Mouse (Mus musculus) midbrain, postnatal 0 days (tissue): Measurements from ENCODE around the gene Gm960. TPM values are rescaled to one million over a fixed set of nuclear protein-coding genes. Genes with fewer than 3 reads are reported as not detected.

Experiments
- ATAC-seq: fragments of 200-750 bp; cut with Nextera tagmentation; 2 replicates; pipeline ENCODE4 v1.8.0; 2017; ENCODE audit warnings: moderate number of reproducible peaks, mild to moderate bottlenecking, moderate TSS enrichment, moderate library complexity; ENCODE audit not compliant: low FRiP score
- DNase-seq: peaks from one replicate; pipeline ENCODE4 v3.0.0-alpha.2; 2015; ENCODE audit warnings: low spot score
- H3K27ac ChIP-seq: fragments of 300-500 bp; sonication (generic); 2 replicates; pipeline ENCODE4 v1.5.1; 2014; ENCODE audit warnings: low read depth, mild to moderate bottlenecking, low read length, mixed read lengths
- H3K27me3 ChIP-seq: fragments of 300-500 bp; sonication (generic); 2 replicates; pipeline ENCODE4 v1.6.1; 2014; ENCODE audit warnings: low read length, control low read depth, mixed read lengths; ENCODE audit not compliant: insufficient read depth
- H3K36me3 ChIP-seq: fragments of 300-500 bp; sonication (generic); 2 replicates; pipeline ENCODE4 v1.6.1; 2014; ENCODE audit warnings: low read length, control low read depth, mixed read lengths; ENCODE audit not compliant: insufficient read depth
- H3K4me1 ChIP-seq: fragments of 300-500 bp; sonication (generic); 2 replicates; pipeline ENCODE4 v1.6.1; 2014; ENCODE audit warnings: mild to moderate bottlenecking, control low read depth, antibody characterized with exemption, low read length, mixed read lengths; ENCODE audit not compliant: insufficient read depth
- H3K4me2 ChIP-seq: fragments of 300-500 bp; sonication (generic); 2 replicates; pipeline ENCODE4 v1.6.1; 2014; ENCODE audit warnings: low read depth, mild to moderate bottlenecking, low read length, mixed read lengths; ENCODE audit not compliant: poor library complexity, severe bottlenecking
- H3K4me3 ChIP-seq: fragments of 300-500 bp; sonication (generic); 2 replicates; pipeline ENCODE4 v1.5.1; 2014; ENCODE audit warnings: low read depth, mild to moderate bottlenecking, low read length, moderate library complexity
- H3K9ac ChIP-seq: fragments of 300-500 bp; sonication (generic); replicated peaks from 2 replicates; pipeline ENCODE4 v1.6.1; 2014; ENCODE audit warnings: mild to moderate bottlenecking, low read length, moderate library complexity, mixed read lengths; ENCODE audit not compliant: poor library complexity, severe bottlenecking
- H3K9me3 ChIP-seq: fragments of 300-500 bp; sonication (generic); 2 replicates; pipeline ENCODE4 v1.6.1; 2016; ENCODE audit warnings: low read length, control low read depth
- CTCF ChIP-seq: IDR thresholded peaks from 2 replicates; pipeline ENCODE4 v1.5.1; 2016; ENCODE audit warnings: antibody characterized with exemption, mild to moderate bottlenecking
- WGBS: fragments of 180-500 bp; shearing (Covaris S2); extraction: QIAGEN DNeasy Blood & Tissue Kit; methylation state at CpG from one replicate; pipeline ENCODE4 v1.1.7; 2014; 5-methylcytosine and 5-hydroxymethylcytosine counted together
- polyA plus RNA-seq: library from polyadenylated mRNA; unstranded; fragments of >200 nt; fragmentation: Nextera tagmentation; extraction: Ambion mirVana; gene quantifications from 2 replicates; pipeline ENCODE4 v1.2.1, GENCODE M21; 2015
- total RNA-seq: library from RNA; depleted of rRNA; stranded (reverse); fragments of >200 nt; gene quantifications from 2 replicates; pipeline ENCODE4 v1.2.3, GENCODE M21; 2014

The Gm960 gene
- total and polyA plus RNA-seq, 2 experiments from 2014 or later: 0.99 to 5.9 TPM

GRCm38 (mm10) chr19:4733052-4733451 is 34.6 kb upstream of the Gm960 start:
- Histone ChIP-seq H3K4me3 (no peak overlapping the region), H3K9me3 (no peaks in the 10 kb centered on the region), H3K4me2 (no peak overlapping the region), H3K27ac (no peak overlapping the region), H3K9ac (no peak overlapping the region), H3K27me3 (no peaks in the 10 kb centered on the region), H3K36me3 (peaks cover 70% of the 10 kb centered on the region), H3K4me1 (no peaks in the 10 kb centered on the region)
- ATAC-seq (no peak), DNase-seq (no peak)
- TF ChIP-seq CTCF: no peak
- whole genome bisulfite sequencing: 91% methylated on average over 3 of the region's 3 CpGs

- Histone ChIP-seq H3K9ac (no peak overlapping the region), H3K9me3 (no peaks in the 10 kb centered on the region), H3K4me3 (no peak overlapping the region), H3K27ac (no peak overlapping the region), H3K4me2 (no peak overlapping the region), H3K27me3 (no peaks in the 10 kb centered on the region), H3K4me1 (no peaks in the 10 kb centered on the region), H3K36me3 (peaks cover 70% of the 10 kb centered on the region)
- ATAC-seq (no peak), DNase-seq (no peak)
- WGBS: 89% methylated on average over 9 of the region's 9 CpGs
- TF ChIP-seq CTCF: no peak
Measured at GRCm38 (mm10) chr19:4729186-4729585, 30.7 kb upstream of the Gm960 start.

- 20% methylated on average over 10 of the region's 11 CpGs for WGBS
- H3K4me3 ChIP-seq: no peak overlapping the region
- peaks cover 27% of the 10 kb centered on the region for H3K36me3 ChIP-seq
- no peak for TF ChIP-seq CTCF
- H3K9me3 ChIP-seq: no peaks in the 10 kb centered on the region
- no peak overlapping the region for H3K27ac ChIP-seq
- no peak overlapping the region for H3K9ac ChIP-seq
- no peak for ATAC-seq
- no peaks in the 10 kb centered on the region for H3K27me3 ChIP-seq
- DNase-seq: no peak
- H3K4me1 ChIP-seq: no peaks in the 10 kb centered on the region
- H3K4me2 ChIP-seq: no peak overlapping the region
Measured at GRCm38 (mm10) chr19:4720671-4721244, 22.3 kb upstream of the Gm960 start.

GRCm38 (mm10) chr19:4720112-4720511 is 21.6 kb upstream of the Gm960 start:
- H3K27me3 ChIP-seq: no peaks in the 10 kb centered on the region
- ATAC-seq (no peak), DNase-seq (no peak)
- 84% methylated on average over 15 of the region's 15 CpGs for WGBS
- H3K27ac ChIP-seq: no peak overlapping the region
- no peaks in the 10 kb centered on the region for H3K4me1 ChIP-seq
- peaks cover 27% of the 10 kb centered on the region for H3K36me3 ChIP-seq
- no peak overlapping the region for H3K4me3 ChIP-seq
- no peak overlapping the region for H3K9ac ChIP-seq
- TF ChIP-seq CTCF: no peak
- H3K9me3 ChIP-seq: no peaks in the 10 kb centered on the region
- no peak overlapping the region for H3K4me2 ChIP-seq

- H3K27ac ChIP-seq: no peak overlapping the region
Measured at GRCm38 (mm10) chr19:4719351-4719764, 20.9 kb upstream of the Gm960 start.

GRCm38 (mm10) chr19:4718716-4719115 is 20.2 kb upstream of the Gm960 start:
- H3K9me3 ChIP-seq: no peaks in the 10 kb centered on the region
- WGBS: 32% methylated on average over 12 of the region's 12 CpGs
- H3K27me3 ChIP-seq: no peaks in the 10 kb centered on the region

More at GRCm38 (mm10) chr19:4719351-4719764, 20.9 kb upstream of the Gm960 start:
- DNase-seq (no peak), ATAC-seq (no peak)
- no peak overlapping the region for H3K4me3 ChIP-seq
- no peaks in the 10 kb centered on the region for H3K27me3 ChIP-seq
- H3K9me3 ChIP-seq: no peaks in the 10 kb centered on the region
- no peak overlapping the region for H3K9ac ChIP-seq
- no peak for TF ChIP-seq CTCF
- no peaks in the 10 kb centered on the region for H3K4me1 ChIP-seq
- 23% methylated on average over 5 of the region's 5 CpGs for WGBS
- H3K36me3 ChIP-seq: peaks cover 22% of the 10 kb centered on the region
- no peak overlapping the region for H3K4me2 ChIP-seq

More at GRCm38 (mm10) chr19:4718716-4719115, 20.2 kb upstream of the Gm960 start:
- no peak for TF ChIP-seq CTCF
- DNase-seq (no peak), ATAC-seq (no peak)
- Histone ChIP-seq H3K9ac (no peak overlapping the region), H3K27ac (no peak overlapping the region), H3K4me1 (peaks cover 4% of the 10 kb centered on the region; the same call in 1 of the 2 replicates), H3K36me3 (peaks cover 18% of the 10 kb centered on the region), H3K4me3 (no peak overlapping the region), H3K4me2 (no peak overlapping the region)
